Mouse (Mus musculus): ENCODE measurements at regions not wholly inside any gene's neighbourhood (a gene's known extent, or its start where the extent isn't known, plus 50 kb on each side); places are given as distances from the start of the nearest gene placed in this dataset.

- ATAC-seq (replicated peaks; ENCODE audit: poor library complexity), result peak; percentile 66
These were observed 252.5 kb upstream of the Kcnj16 start for GRCm38 (mm10) chr11:110715300-110715699.

GRCm38 (mm10) chr11:110716369-110716768 is 251.5 kb upstream of the Kcnj16 start:
- peak; percentile 54 for ATAC-seq (replicated peaks; ENCODE audit: poor library complexity)

GRCm38 (mm10) chr11:110722701-110723100 is 245.1 kb upstream of the Kcnj16 start:
- no peak for ATAC-seq (replicated peaks; ENCODE audit: poor library complexity)

GRCm38 (mm10) chr11:110723971-110724370 is 243.9 kb upstream of the Kcnj16 start:
- no peak for ATAC-seq (replicated peaks; ENCODE audit: poor library complexity)

- peak; percentile 90 for ATAC-seq (replicated peaks; ENCODE audit: poor library complexity)
These were observed 240.4 kb upstream of the Kcnj16 start for GRCm38 (mm10) chr11:110727357-110727961.

GRCm38 (mm10) chr11:110731510-110731909 is 236.3 kb upstream of the Kcnj16 start:
- no peak for ATAC-seq (replicated peaks; ENCODE audit: poor library complexity)

GRCm38 (mm10) chr11:110774128-110774527 is 193.7 kb upstream of the Kcnj16 start:
- no peak for ATAC-seq (replicated peaks; ENCODE audit: poor library complexity)

GRCm38 (mm10) chr11:110781492-110782276 is 186.1 kb upstream of the Kcnj16 start:
- peak; percentile 75 for ATAC-seq (replicated peaks; ENCODE audit: poor library complexity)

GRCm38 (mm10) chr11:110789537-110789936 is 178.3 kb upstream of the Kcnj16 start:
- ATAC-seq (replicated peaks; ENCODE audit: poor library complexity), result no peak

GRCm38 (mm10) chr11:110799887-110800578 is 167.8 kb upstream of the Kcnj16 start:
- ATAC-seq (replicated peaks; ENCODE audit: poor library complexity), result no peak

- ATAC-seq (replicated peaks; ENCODE audit: poor library complexity), result no peak
These were observed 165.8 kb upstream of the Kcnj16 start for GRCm38 (mm10) chr11:110802013-110802412.

GRCm38 (mm10) chr11:110804079-110804478 is 163.8 kb upstream of the Kcnj16 start:
- ATAC-seq (replicated peaks; ENCODE audit: poor library complexity), result no peak

GRCm38 (mm10) chr11:110813137-110813536 is 154.7 kb upstream of the Kcnj16 start:
- ATAC-seq (replicated peaks; ENCODE audit: poor library complexity), result no peak

GRCm38 (mm10) chr11:110814732-110815131 is 153.1 kb upstream of the Kcnj16 start:
- ATAC-seq (replicated peaks; ENCODE audit: poor library complexity), result no peak

- ATAC-seq (replicated peaks; ENCODE audit: poor library complexity), result no peak
These were observed 152.6 kb upstream of the Kcnj16 start for GRCm38 (mm10) chr11:110815206-110815605.

GRCm38 (mm10) chr11:110828584-110828983 is 139.2 kb upstream of the Kcnj16 start:
- no peak for ATAC-seq (replicated peaks; ENCODE audit: poor library complexity)

- ATAC-seq (replicated peaks; ENCODE audit: poor library complexity), result peak; percentile 48
These were observed 131.1 kb upstream of the Kcnj16 start for GRCm38 (mm10) chr11:110836688-110837087.

- ATAC-seq (replicated peaks; ENCODE audit: poor library complexity), result peak; percentile 66
These were observed 128.5 kb upstream of the Kcnj16 start for GRCm38 (mm10) chr11:110839316-110839715.

GRCm38 (mm10) chr11:110868319-110868718 is 99.5 kb upstream of the Kcnj16 start:
- ATAC-seq (replicated peaks; ENCODE audit: poor library complexity), result peak; percentile 83

- ATAC-seq (replicated peaks; ENCODE audit: poor library complexity), result no peak
These were observed 97.7 kb upstream of the Kcnj16 start for GRCm38 (mm10) chr11:110870133-110870532.

GRCm38 (mm10) chr11:110874626-110875025 is 93.2 kb upstream of the Kcnj16 start:
- peak; percentile 64 for ATAC-seq (replicated peaks; ENCODE audit: poor library complexity)

GRCm38 (mm10) chr11:110880971-110881370 is 86.9 kb upstream of the Kcnj16 start:
- no peak for ATAC-seq (replicated peaks; ENCODE audit: poor library complexity)

Measured in megakaryocyte progenitor cell, adult 5-6 weeks (primary cell).